Mouse (Mus musculus): ENCODE data around the gene B3gnt8.

B3gnt8 gene

GRCm38 (mm10) chr7:25614831-25615705 is 11.4 kb upstream of the B3gnt8 start:
- POLR2A ChIA-PET: interaction anchor here in 2 of 4 experiments (0.5 to 1.6 kb wide), 4 partner anchors 10 to 218 kb away, joined by 3 to 4 read pairs (median 4); no protein-coding TSS in a partner anchor
- CTCF ChIA-PET: interaction anchor here in 2 of 4 experiments (0.7 to 1.1 kb wide), 3 partner anchors 9 to 190 kb away, joined by 4 to 10 read pairs (median 7); no protein-coding TSS in a partner anchor

- CTCF ChIA-PET: interaction anchor here in 1 of 4 experiments (1.1 to 1.6 kb wide), 2 partner anchors 8 to 16 kb away, joined by 3 to 7 read pairs; no protein-coding TSS in a partner anchor
- POLR2A ChIA-PET: interaction anchor here in 2 of 4 experiments (0.5 to 1.6 kb wide), 4 partner anchors 9 to 219 kb away, joined by 3 to 4 read pairs (median 4); no protein-coding TSS in a partner anchor
Measured at GRCm38 (mm10) chr7:25615706-25616011, 10.8 kb upstream of the B3gnt8 start, which contains the start of gene Erich4. Gene Erich4 (minus strand): TSS chr7:25615892.

GRCm38 (mm10) chr7:25617376-25618160 is 8.9 kb upstream of the B3gnt8 start:
- CTCF ChIA-PET: interaction anchor here in 3 of 4 experiments (0.6 to 0.9 kb wide), 5 partner anchors 18 to 800 kb away, joined by 3 to 6 read pairs (median 4); no protein-coding TSS in a partner anchor
- POLR2A ChIA-PET: interaction anchor here in 3 of 4 experiments (0.6 to 1.2 kb wide), 6 partner anchors 40 to 1090 kb away, joined by 3 to 5 read pairs (median 3); partner anchors contain the start of gene Cxcl17 (in 1 of the 3)

- CTCF ChIA-PET: interaction anchor here in 2 of 4 experiments (1.0 to 1.3 kb wide), 2 partner anchors 81 to 303 kb away, joined by 3 to 5 read pairs; partner anchors contain the start of gene Megf8 (in 1 of the 2)
- POLR2A ChIA-PET: interaction anchor here in 2 of 4 experiments (0.6 to 2.8 kb wide), 21 partner anchors 9 to 196 kb away, joined by 3 to 10 read pairs (median 4); partner anchors contain the start of genes B9d2 (in 1 of the 2), Bckdha (in 1 of the 2), Exosc5 (in 1 of the 2) and Tmem91 (in 1 of the 2)
Measured at GRCm38 (mm10) chr7:25618865-25619721, 7.4 kb upstream of the B3gnt8 start, which contains the start of gene Dmac2. Gene Dmac2 (plus strand): TSS chr7:25619414.

GRCm38 (mm10) chr7:25619722-25619991 is 6.8 kb upstream of the B3gnt8 start:
- POLR2A ChIA-PET: interaction anchor here in 2 of 4 experiments (0.6 to 2.8 kb wide), 21 partner anchors 8 to 196 kb away, joined by 3 to 10 read pairs (median 4); partner anchors contain the start of genes B9d2 (in 1 of the 2), Bckdha (in 1 of the 2), Exosc5 (in 1 of the 2) and Tmem91 (in 1 of the 2)
- CTCF ChIA-PET: interaction anchor here in 1 of 4 experiments (1.3 kb wide), 1 partner anchor 80 kb away, joined by 3 read pairs; no protein-coding TSS in a partner anchor

GRCm38 (mm10) chr7:25620101-25620500 is 6.4 kb upstream of the B3gnt8 start:
- CTCF ChIA-PET: no interaction called here
- POLR2A ChIA-PET: interaction anchor here in 2 of 4 experiments (0.8 to 2.8 kb wide), 14 partner anchors 18 to 179 kb away, joined by 3 to 10 read pairs (median 4); partner anchors contain the start of gene B9d2 (in 1 of the 2)

GRCm38 (mm10) chr7:25620751-25621150 is 5.7 kb upstream of the B3gnt8 start:
- CTCF ChIA-PET: interaction anchor here in 1 of 4 experiments (0.7 kb wide), 1 partner anchor 99 kb away, joined by 3 read pairs; no protein-coding TSS in a partner anchor
- POLR2A ChIA-PET: interaction anchor here in 2 of 4 experiments (0.6 to 2.8 kb wide), 5 partner anchors 10 to 180 kb away, joined by 3 to 10 read pairs (median 3); partner anchors contain the start of gene B9d2 (in 1 of the 2)

GRCm38 (mm10) chr7:25623857-25624370 is 2.5 kb upstream of the B3gnt8 start:
- POLR2A ChIA-PET: interaction anchor here (0.6 to 2.1 kb wide), 15 partner anchors 8 to 613 kb away, joined by 3 to 7 read pairs (median 3); partner anchors contain the start of genes Bckdha (in 2 of the 4), Exosc5 (in 2 of the 4), B9d2 (in 1 of the 4) and Erich4 (in 1 of the 4)
- CTCF ChIA-PET: interaction anchor here in 1 of 4 experiments (0.6 to 1.3 kb wide), 3 partner anchors 8 to 214 kb away, joined by 3 to 7 read pairs (median 3); partner anchors contain the start of gene Erich4

- CTCF ChIA-PET: interaction anchor here in 2 of 4 experiments (0.6 to 2.4 kb wide), 4 partner anchors 13 to 215 kb away, joined by 3 to 13 read pairs (median 3); no protein-coding TSS in a partner anchor
- POLR2A ChIA-PET: interaction anchor here in 3 of 4 experiments (1.1 to 2.1 kb wide), 13 partner anchors 9 to 56 kb away, joined by 3 to 8 read pairs (median 4); partner anchors contain the start of genes Bckdha (in 2 of the 3), Exosc5 (in 2 of the 3), B9d2 (in 1 of the 3) and Erich4 (in 1 of the 3)
Measured at GRCm38 (mm10) chr7:25624851-25625250, 1.6 kb upstream of the B3gnt8 start.

- ChIA-PET CTCF (interaction anchor here in 3 of 4 experiments (0.5 to 2.4 kb wide), 6 partner anchors 12 to 93 kb away, joined by 3 to 13 read pairs (median 4); no protein-coding TSS in a partner anchor), POLR2A (interaction anchor here in 3 of 4 experiments (0.6 to 2.1 kb wide), 8 partner anchors 12 to 190 kb away, joined by 3 to 8 read pairs (median 4); no protein-coding TSS in a partner anchor)
Measured at GRCm38 (mm10) chr7:25625594-25626250, 732 bp upstream of the B3gnt8 start.

- ChIA-PET CTCF (interaction anchor here in 3 of 4 experiments (0.6 to 1.4 kb wide), 6 partner anchors 47 to 1155 kb away, joined by 4 to 8 read pairs (median 4); partner anchors contain the start of gene Tmem91 (in 1 of the 3)), POLR2A (interaction anchor here in 3 of 4 experiments (0.6 to 1.5 kb wide), 10 partner anchors 9 to 360 kb away, joined by 3 to 5 read pairs (median 3); partner anchors contain the start of genes B9d2 (in 1 of the 3), Bckdha (in 1 of the 3), Cic (in 1 of the 3) and Dmac2 (in 1 of the 3))
Measured at GRCm38 (mm10) chr7:25627431-25628322, 1.2 kb downstream of the B3gnt8 start.

GRCm38 (mm10) chr7:25628323-25628620 is 1.8 kb downstream of the B3gnt8 start:
- ChIA-PET CTCF (interaction anchor here in 2 of 4 experiments (0.6 to 1.4 kb wide), 2 partner anchors 24 to 47 kb away, joined by 4 to 10 read pairs; partner anchors contain the start of gene Tmem91 (in 1 of the 2)), POLR2A (interaction anchor here in 2 of 4 experiments (0.6 to 1.5 kb wide), 7 partner anchors 9 to 361 kb away, joined by 3 to 5 read pairs (median 3); partner anchors contain the start of genes Bckdha (in 1 of the 2), Cic (in 1 of the 2), Dmac2 (in 1 of the 2) and Exosc5 (in 1 of the 2))

GRCm38 (mm10) chr7:25632679-25633078 is 6.2 kb downstream of the B3gnt8 start:
- ChIA-PET POLR2A (interaction anchor here in 2 of 4 experiments (0.8 to 1.2 kb wide), 2 partner anchors 8 to 207 kb away, joined by 3 read pairs; no protein-coding TSS in a partner anchor), CTCF (no interaction called here)

- CTCF ChIA-PET: no interaction called here
- POLR2A ChIA-PET: no interaction called here
Measured at GRCm38 (mm10) chr7:25636373-25636772, 9.9 kb downstream of the B3gnt8 start.
